Mouse (Mus musculus) E14TG2a.4 (cell line): ENCODE measurements around the gene Apold1.

Experiments used
- CTCF ChIP-seq: conservative IDR thresholded peaks from 2 replicates; pipeline ENCODE4 v1.5.1; 2014; ENCODE audit warnings: low read length
- NANOG ChIP-seq: IDR thresholded peaks from 2 replicates; pipeline ENCODE4 v1.6.1; 2014; ENCODE audit warnings: borderline replicate concordance, low read length, mixed read lengths
- POU5F1 ChIP-seq: IDR thresholded peaks from 2 replicates; pipeline ENCODE4 v1.6.1; 2014; ENCODE audit warnings: low read length, borderline replicate concordance

DNA sequence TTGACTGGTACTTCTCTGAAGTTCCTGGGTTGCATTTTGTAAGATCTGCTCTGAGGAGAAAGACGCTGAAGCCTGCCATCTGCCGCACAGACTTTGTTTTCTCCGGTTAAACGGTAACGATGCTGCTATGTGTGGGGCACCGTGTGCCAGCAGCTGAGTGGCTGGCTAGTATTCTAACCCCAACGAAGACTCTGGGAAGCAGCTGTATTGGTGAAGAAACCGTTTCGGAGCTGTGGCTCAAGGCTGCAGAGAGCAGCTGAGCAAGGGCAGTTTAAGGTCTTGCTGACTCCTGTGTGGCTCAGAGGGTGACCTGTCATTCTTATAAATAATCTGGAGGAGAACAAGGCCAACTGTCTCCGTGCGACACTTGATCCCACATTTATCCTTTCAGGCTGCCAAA, 27.5 kb upstream of the Apold1 start:
- TF ChIP-seq CTCF, result no peak
- no peak for TF ChIP-seq POU5F1
- TF ChIP-seq NANOG, result no peak
